Mouse (Mus musculus): ENCODE results near the gene Jagn1. TPM values are rescaled to one million over a fixed set of nuclear protein-coding genes. Genes with fewer than 3 reads are reported as not detected.

Jagn1 gene
- total and polyA plus RNA-seq, 3 experiments, result 50.5 to 64.3 (median 50.5) TPM

- peak; percentile 44 for DNase-seq
Observed at GRCm38 (mm10) chr6:113434691-113435090, 7.7 kb upstream of the Jagn1 start.

GRCm38 (mm10) chr6:113435664-113436205 lies 6.6 kb upstream of the Jagn1 start, which contains the start of gene Cidec:
Gene Cidec, minus strand, starts transcription at chr6:113435760.
- peak; percentile 42 for DNase-seq

GRCm38 (mm10) chr6:113437135-113437534 lies 5.2 kb upstream of the Jagn1 start:
- DNase-seq, result no peak

GRCm38 (mm10) chr6:113438721-113439430 lies 3.5 kb upstream of the Jagn1 start:
- peak; percentile 26 for DNase-seq

GRCm38 (mm10) chr6:113440686-113441085 lies 1.7 kb upstream of the Jagn1 start:
- peak; percentile 29 for DNase-seq

GRCm38 (mm10) chr6:113441147-113441680 lies 1.2 kb upstream of the Jagn1 start:
- DNase-seq, result peak; percentile 74

GRCm38 (mm10) chr6:113442087-113442441 lies 305 bp upstream of the Jagn1 start:
- DNase-seq, result no peak

- DNase-seq, result no peak
Observed at GRCm38 (mm10) chr6:113443091-113443490, 722 bp downstream of the Jagn1 start.

GRCm38 (mm10) chr6:113444207-113444965 lies 2.0 kb downstream of the Jagn1 start:
- DNase-seq, result no peak

GRCm38 (mm10) chr6:113447639-113448038 lies 5.3 kb downstream of the Jagn1 start:
- no peak for DNase-seq

GRCm38 (mm10) chr6:113451839-113452238 lies 9.5 kb downstream of the Jagn1 start:
- no peak for DNase-seq

- DNase-seq, result no peak
Observed at GRCm38 (mm10) chr6:113455007-113455406, 12.6 kb downstream of the Jagn1 start.

- DNase-seq, result no peak
Observed at GRCm38 (mm10) chr6:113457952-113458534, 15.7 kb downstream of the Jagn1 start, which contains the start of gene Il17re. Gene Il17re, plus strand, starts transcription at chr6:113458484.

GRCm38 (mm10) chr6:113458635-113459034 lies 16.3 kb downstream of the Jagn1 start:
- DNase-seq, result no peak

- no peak for DNase-seq
Observed at GRCm38 (mm10) chr6:113464040-113464439, 21.7 kb downstream of the Jagn1 start.

GRCm38 (mm10) chr6:113465602-113466001 lies 23.2 kb downstream of the Jagn1 start:
- no peak for DNase-seq

- DNase-seq, result no peak
Observed at GRCm38 (mm10) chr6:113468512-113468911, 26.1 kb downstream of the Jagn1 start.

- DNase-seq, result peak; percentile 63
Observed at GRCm38 (mm10) chr6:113469021-113469420, 26.7 kb downstream of the Jagn1 start.

GRCm38 (mm10) chr6:113469432-113469831 lies 27.1 kb downstream of the Jagn1 start:
- peak; percentile 85 for DNase-seq

- DNase-seq, result peak; percentile 76
Observed at GRCm38 (mm10) chr6:113471297-113471936, 29.0 kb downstream of the Jagn1 start, which contains the start of gene Il17rc. Gene Il17rc, plus strand, starts transcription at chr6:113471427.

- no peak for DNase-seq
Observed at GRCm38 (mm10) chr6:113472061-113472460, 29.7 kb downstream of the Jagn1 start.

GRCm38 (mm10) chr6:113473246-113473645 lies 30.9 kb downstream of the Jagn1 start:
- DNase-seq, result no peak
